Mouse (Mus musculus): ENCODE measurements at regions not wholly inside any gene's neighbourhood (a gene's known extent, or its start where the extent isn't known, plus 50 kb on each side); places are given as distances from the start of the nearest gene placed in this dataset. TPM values are rescaled to one million over a fixed set of nuclear protein-coding genes. Genes with fewer than 3 reads are reported as not detected.

GRCm38 (mm10) chr8:36031966-36032719, 266.6 kb downstream of the Gm19410 start:
- H3K9me3 ChIP-seq (ENCODE audit: control insufficient read depth, low read length), result no peaks in the 10 kb centered on the region
- H3K4me2 ChIP-seq (ENCODE audit: low read depth), result no peak overlapping the region
- WGBS (ENCODE audit: insufficient replicate concordance), result 58% methylated on average over 10 of the region's 10 CpGs
- H3K4me1 ChIP-seq (replicated peaks; ENCODE audit: control insufficient read depth in 2 of 2, insufficient read depth in 2 of 2, low read length in 1 of 2), result 0 out of 4 replicates have a peak, but pooled peaks cover 0 to 1% of the 10 kb centered on the region in 2 experiments
- DNase-seq (ENCODE audit: low read depth in 3 of 3, low spot score in 3 of 3), result no peak
- ATAC-seq (ENCODE audit: insufficient read depth), result no peak
- no peaks in the 10 kb centered on the region for H3K36me3 ChIP-seq (replicated peaks; ENCODE audit: control insufficient read depth, insufficient read depth, low read depth)
- H3K4me3 ChIP-seq (ENCODE audit: insufficient read depth in 1 of 2, low read depth in 2 of 2, low read length in 2 of 2), result no peak overlapping the region
- H3K27ac ChIP-seq, result no peak overlapping the region
- TF ChIP-seq EP300 (IDR thresholded peaks at IDR 0.05; ENCODE audit: low read depth) (no peak), CTCF (IDR thresholded peaks at IDR 0.05; ENCODE audit: low read depth) (no peak)
- H3K27me3 ChIP-seq (ENCODE audit: control insufficient read depth, insufficient read depth, low read length), result no peaks in the 10 kb centered on the region; the same call in 1 of the 2 replicates
- H3K9ac ChIP-seq (replicated peaks), result no peak overlapping the region

GRCm38 (mm10) chr8:36035339-36035738, 269.7 kb downstream of the Gm19410 start:
- no peaks in the 10 kb centered on the region for H3K36me3 ChIP-seq (replicated peaks; ENCODE audit: control insufficient read depth, insufficient read depth, low read depth)
- DNase-seq (ENCODE audit: low read depth in 3 of 3, low spot score in 3 of 3) (no peak), ATAC-seq (ENCODE audit: insufficient read depth) (no peak)
- 70% methylated on average over 7 of the region's 7 CpGs for WGBS (ENCODE audit: insufficient replicate concordance)
- no peak overlapping the region for H3K9ac ChIP-seq (replicated peaks)
- 0 out of 4 replicates have a peak, but pooled peaks cover 0 to 1% of the 10 kb centered on the region in 2 experiments for H3K4me1 ChIP-seq (replicated peaks; ENCODE audit: control insufficient read depth in 2 of 2, insufficient read depth in 2 of 2, low read length in 1 of 2)
- H3K4me2 ChIP-seq (ENCODE audit: low read depth), result no peak overlapping the region
- no peak for TF ChIP-seq EP300 (IDR thresholded peaks at IDR 0.05; ENCODE audit: low read depth)
- TF ChIP-seq CTCF (IDR thresholded peaks at IDR 0.05; ENCODE audit: low read depth), result no peak
- H3K4me3 ChIP-seq (ENCODE audit: insufficient read depth in 1 of 2, low read depth in 2 of 2, low read length in 2 of 2), result no peak overlapping the region
- no peaks in the 10 kb centered on the region; the same call in 1 of the 2 replicates for H3K27me3 ChIP-seq (ENCODE audit: control insufficient read depth, insufficient read depth, low read length)
- no peaks in the 10 kb centered on the region for H3K9me3 ChIP-seq (ENCODE audit: control insufficient read depth, low read length)
- no peak overlapping the region for H3K27ac ChIP-seq

GRCm38 (mm10) chr8:36036271-36036670, 270.7 kb downstream of the Gm19410 start:
- 35% methylated on average over 6 of the region's 6 CpGs for WGBS (ENCODE audit: insufficient replicate concordance)
- no peak for DNase-seq (ENCODE audit: low read depth in 3 of 3, low spot score in 3 of 3)
- TF ChIP-seq CTCF (IDR thresholded peaks at IDR 0.05; ENCODE audit: low read depth), result no peak
- no peak for TF ChIP-seq EP300 (IDR thresholded peaks at IDR 0.05; ENCODE audit: low read depth)

GRCm38 (mm10) chr8:36041222-36041864, 275.8 kb downstream of the Gm19410 start:
- Histone ChIP-seq H3K36me3 (replicated peaks; ENCODE audit: control insufficient read depth, insufficient read depth, low read depth) (no peaks in the 10 kb centered on the region), H3K4me3 (ENCODE audit: insufficient read depth in 1 of 2, low read depth in 2 of 2, low read length in 2 of 2) (no peak overlapping the region), H3K4me1 (replicated peaks; ENCODE audit: control insufficient read depth in 2 of 2, insufficient read depth in 2 of 2, low read length in 1 of 2) (no peaks in the 10 kb centered on the region; a peak in 1 of 4 replicates), H3K27ac (no peak overlapping the region), H3K9ac (replicated peaks) (no peak overlapping the region), H3K27me3 (ENCODE audit: control insufficient read depth, insufficient read depth, low read length) (no peaks in the 10 kb centered on the region), H3K9me3 (ENCODE audit: control insufficient read depth, low read length) (no peaks in the 10 kb centered on the region), H3K4me2 (ENCODE audit: low read depth) (no peak overlapping the region)
- WGBS (ENCODE audit: insufficient replicate concordance), result 51% methylated on average over 6 of the region's 6 CpGs
- no peak for ATAC-seq (ENCODE audit: insufficient read depth)
- DNase-seq (ENCODE audit: low read depth in 3 of 3, low spot score in 3 of 3), result no peak
- no peak for TF ChIP-seq EP300 (IDR thresholded peaks at IDR 0.05; ENCODE audit: low read depth)
- TF ChIP-seq CTCF (IDR thresholded peaks at IDR 0.05; ENCODE audit: low read depth), result no peak

More at GRCm38 (mm10) chr8:36036271-36036670, 270.7 kb downstream of the Gm19410 start:
- Histone ChIP-seq H3K36me3 (replicated peaks; ENCODE audit: control insufficient read depth, insufficient read depth, low read depth) (no peaks in the 10 kb centered on the region), H3K27ac (no peak overlapping the region), H3K4me1 (replicated peaks; ENCODE audit: control insufficient read depth in 2 of 2, insufficient read depth in 2 of 2, low read length in 1 of 2) (0 out of 4 replicates have a peak, but pooled peaks cover 0 to 1% of the 10 kb centered on the region in 2 experiments), H3K9me3 (ENCODE audit: control insufficient read depth, low read length) (no peaks in the 10 kb centered on the region), H3K4me2 (ENCODE audit: low read depth) (no peak overlapping the region), H3K4me3 (ENCODE audit: insufficient read depth in 1 of 2, low read depth in 2 of 2, low read length in 2 of 2) (no peak overlapping the region), H3K9ac (replicated peaks) (no peak overlapping the region), H3K27me3 (ENCODE audit: control insufficient read depth, insufficient read depth, low read length) (no peaks in the 10 kb centered on the region; the same call in 1 of the 2 replicates)
- ATAC-seq (ENCODE audit: insufficient read depth), result no peak

- DNase-seq (ENCODE audit: low read depth in 3 of 3, low spot score in 3 of 3) (no peak), ATAC-seq (ENCODE audit: insufficient read depth) (no peak)
- Histone ChIP-seq H3K4me3 (ENCODE audit: insufficient read depth in 1 of 2, low read depth in 2 of 2, low read length in 2 of 2) (no peak overlapping the region), H3K4me1 (replicated peaks; ENCODE audit: control insufficient read depth in 2 of 2, insufficient read depth in 2 of 2, low read length in 1 of 2) (no peaks in the 10 kb centered on the region; a peak in 1 of 4 replicates), H3K27me3 (ENCODE audit: control insufficient read depth, insufficient read depth, low read length) (no peaks in the 10 kb centered on the region), H3K36me3 (replicated peaks; ENCODE audit: control insufficient read depth, insufficient read depth, low read depth) (no peaks in the 10 kb centered on the region), H3K27ac (no peak overlapping the region), H3K9me3 (ENCODE audit: control insufficient read depth, low read length) (no peaks in the 10 kb centered on the region), H3K4me2 (ENCODE audit: low read depth) (no peak overlapping the region), H3K9ac (replicated peaks) (no peak overlapping the region)
- 15% methylated on average over 4 of the region's 4 CpGs for WGBS (ENCODE audit: insufficient replicate concordance)
- no peak for TF ChIP-seq CTCF (IDR thresholded peaks at IDR 0.05; ENCODE audit: low read depth)
Observed at GRCm38 (mm10) chr8:36042594-36042993, 277.0 kb downstream of the Gm19410 start.

Small RNA genes lying in the stretch of these regions (microRNA-seq; reads per million reads assigned to microRNA genes)
- gene Gm22030, result not detected

Measured in liver, embryonic 14.5 days (tissue).